17 mouse cellular contexts compared by ENCODE assay signal in the genomic region with DNA sequence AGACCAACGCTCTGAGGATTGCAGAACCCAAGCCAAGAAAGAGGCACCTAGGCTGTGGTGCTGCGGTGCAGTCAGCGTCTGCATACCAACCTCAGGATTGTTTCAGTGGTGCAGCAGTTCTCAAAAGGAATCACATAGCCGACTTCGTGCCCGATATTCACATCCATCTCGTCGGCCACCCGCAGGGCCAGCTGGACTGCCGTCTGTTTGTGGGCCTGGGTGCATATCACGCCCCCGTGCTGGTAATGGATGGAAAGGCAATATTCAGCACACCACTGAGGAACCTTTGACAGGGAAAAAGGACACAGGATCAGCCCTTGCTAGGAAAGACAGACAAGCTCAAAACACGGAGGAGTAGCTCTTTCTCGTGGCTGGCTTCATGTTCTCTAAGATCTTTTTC. TPM values are rescaled to one million over a fixed set of nuclear protein-coding genes. Genes with fewer than 3 reads are reported as not detected.
A peak's percentile ranks its signal among the peaks of the same experiment; 100 is the strongest.
DNase-seq lines count a peak whose midpoint lies in the region; ATAC-seq lines count a peak whose summit lies in the region.
"Had no signal": no experiment of that assay in that cellular context is flagged by ENCODE, and none has a peak within 500 bp of the region (broad histone marks: within the 10 kb centered on the region; RNA-seq: fewer than 3 reads in every experiment).

No protein-coding gene starts in this region.

- H3K4me2 ChIP-seq in heart, embryonic 12.5 days = no peak overlapping the region
- no peak overlapping the region for H3K4me2 ChIP-seq in stomach, embryonic 15.5 days
- no peak overlapping the region for H3K4me2 ChIP-seq in kidney, embryonic 15.5 days
- H3K4me2 ChIP-seq: hindbrain, embryonic 14.5 days; limb, embryonic 15.5 days; midbrain, embryonic 11.5 days had no signal

- no peak overlapping the region for H3K9ac ChIP-seq in heart, embryonic 12.5 days
- no peak overlapping the region for H3K9ac ChIP-seq in stomach, embryonic 15.5 days
- H3K9ac ChIP-seq in kidney, embryonic 15.5 days = no peak overlapping the region
- H3K9ac ChIP-seq: hindbrain, embryonic 14.5 days; limb, embryonic 15.5 days; liver, postnatal 0 days had no signal

- 0 out of 2 replicates have a peak overlapping the region, but pooled peaks have one; percentile 35 for H3K27ac ChIP-seq in heart, embryonic 12.5 days (ENCODE audit: poor library complexity, severe bottlenecking)
- peak overlapping the region; percentile 40; the same call in 1 of the 2 replicates for H3K27ac ChIP-seq in stomach, embryonic 15.5 days
- H3K27ac ChIP-seq in kidney, embryonic 15.5 days = no peak overlapping the region
- H3K27ac ChIP-seq: hindbrain, embryonic 14.5 days; limb, embryonic 15.5 days had no signal

- 75% methylated on average over 14 of the region's 14 CpGs for WGBS in heart, embryonic 12.5 days
- WGBS in stomach, embryonic 15.5 days = 66% methylated on average over 14 of the region's 14 CpGs
- WGBS in kidney, embryonic 15.5 days = 84% methylated on average over 14 of the region's 14 CpGs

- peak; percentile 43 for DNase-seq in cerebellum, adult 9-10 months
- DNase-seq in cerebellum, adult 11-12 months = no peak
- DNase-seq in heart, adult 9 months (ENCODE audit: low spot score in 2 of 2) = no peak
- peak; percentile 33 for DNase-seq in layer of hippocampus, adult 9-11 months
- no peak for DNase-seq in layer of hippocampus, adult 11-12 months (ENCODE audit: low spot score)
- DNase-seq: adrenal gland, postnatal 36 days; gastrocnemius, postnatal 36 days; kidney, adult 8-10 months; liver, postnatal 0 days; lung, postnatal 36 days had no signal

- H3K9me3 ChIP-seq in heart, embryonic 12.5 days (replicated peaks) = 0 out of 2 replicates have a peak, but pooled peaks cover 2% of the 10 kb centered on the region
- H3K9me3 ChIP-seq in stomach, embryonic 15.5 days = no peaks in the 10 kb centered on the region
- H3K9me3 ChIP-seq in kidney, embryonic 15.5 days (replicated peaks) = no peaks in the 10 kb centered on the region
- H3K9me3 ChIP-seq: limb, embryonic 15.5 days had no signal

- peaks cover 62% of the 10 kb centered on the region for H3K4me1 ChIP-seq in heart, embryonic 12.5 days (replicated peaks)
- 0 out of 2 replicates have a peak, but pooled peaks cover 4% of the 10 kb centered on the region for H3K4me1 ChIP-seq in stomach, embryonic 15.5 days
- peaks cover 10% of the 10 kb centered on the region for H3K4me1 ChIP-seq in kidney, embryonic 15.5 days

- no peak for ATAC-seq in heart, embryonic 12.5 days (ENCODE audit: insufficient number of reproducible peaks, low FRiP score)
- ATAC-seq in stomach, embryonic 15.5 days (ENCODE audit: insufficient read depth, low FRiP score, low read depth) = no peak
- no peak for ATAC-seq in kidney, embryonic 15.5 days (replicated peaks; ENCODE audit: low FRiP score)
- ATAC-seq: activated CD4-positive, CD25-positive, alpha-beta regulatory T cell, adult 4 months; liver, postnatal 0 days had no signal

- H3K27me3 ChIP-seq in heart, embryonic 12.5 days (replicated peaks) = no peaks in the 10 kb centered on the region
- no peaks in the 10 kb centered on the region for H3K27me3 ChIP-seq in stomach, embryonic 15.5 days (replicated peaks)
- no peaks in the 10 kb centered on the region for H3K27me3 ChIP-seq in kidney, embryonic 15.5 days
- H3K27me3 ChIP-seq: limb, embryonic 15.5 days had no signal

- no peaks in the 10 kb centered on the region for H3K36me3 ChIP-seq in heart, embryonic 12.5 days
- no peaks in the 10 kb centered on the region for H3K36me3 ChIP-seq in stomach, embryonic 15.5 days
- no peaks in the 10 kb centered on the region for H3K36me3 ChIP-seq in kidney, embryonic 15.5 days

- H3K4me3 ChIP-seq in heart, embryonic 12.5 days = no peak overlapping the region
- no peak overlapping the region for H3K4me3 ChIP-seq in stomach, embryonic 15.5 days (replicated peaks)
- H3K4me3 ChIP-seq in kidney, embryonic 15.5 days (replicated peaks) = no peak overlapping the region
- H3K4me3 ChIP-seq: limb, embryonic 15.5 days had no signal

RNA-seq across cellular contexts. Expression of gene Fank1, which starts 27.9 kb away (rescaled TPM):
- 0.37 TPM in 1 of 2 replicates, not detected in the other for polyA plus RNA-seq in heart, embryonic 12.5 days (2016; fragmentation: Nextera tagmentation; extraction: Ambion mirVana)
- 0.50 and 0.54 TPM in 2 replicates for polyA plus RNA-seq in stomach, embryonic 15.5 days (2015; fragmentation: Nextera tagmentation; extraction: Ambion mirVana)
- 0.23 and 0.37 TPM in 2 replicates for polyA plus RNA-seq in kidney, embryonic 15.5 days (2015; fragmentation: Nextera tagmentation; extraction: Ambion mirVana)
- polyA plus RNA-seq: activated CD4-positive, CD25-positive, alpha-beta regulatory T cell, adult 4 months; limb, embryonic 15.5 days; liver, postnatal 0 days had no signal

RNA-seq across cellular contexts. Expression of gene Dhx32, which starts 33.8 kb away (rescaled TPM):
- polyA plus RNA-seq in heart, embryonic 12.5 days (2016; fragmentation: Nextera tagmentation; extraction: Ambion mirVana) = 30.5 and 31.9 TPM in 2 replicates
- 45.3 and 46.8 TPM in 2 replicates for polyA plus RNA-seq in stomach, embryonic 15.5 days (2015; fragmentation: Nextera tagmentation; extraction: Ambion mirVana)
- 19.7 and 21.3 TPM in 2 replicates for polyA plus RNA-seq in kidney, embryonic 15.5 days (2015; fragmentation: Nextera tagmentation; extraction: Ambion mirVana)

RNA-seq across cellular contexts. Expression of gene Uros, which starts 38.9 kb away (rescaled TPM):
- 34.6 and 37.5 TPM in 2 replicates for polyA plus RNA-seq in heart, embryonic 12.5 days (2016; fragmentation: Nextera tagmentation; extraction: Ambion mirVana)
- 35.4 and 39.8 TPM in 2 replicates for polyA plus RNA-seq in stomach, embryonic 15.5 days (2015; fragmentation: Nextera tagmentation; extraction: Ambion mirVana)
- 30.3 and 30.7 TPM in 2 replicates for polyA plus RNA-seq in kidney, embryonic 15.5 days (2015; fragmentation: Nextera tagmentation; extraction: Ambion mirVana)

RNA-seq across cellular contexts. Expression of gene Bccip, which starts 39.6 kb away (rescaled TPM):
- 92.1 and 95.2 TPM in 2 replicates for polyA plus RNA-seq in heart, embryonic 12.5 days (2016; fragmentation: Nextera tagmentation; extraction: Ambion mirVana)
- polyA plus RNA-seq in stomach, embryonic 15.5 days (2015; fragmentation: Nextera tagmentation; extraction: Ambion mirVana) = 157 and 163 TPM in 2 replicates
- 189 and 201 TPM in 2 replicates for polyA plus RNA-seq in kidney, embryonic 15.5 days (2015; fragmentation: Nextera tagmentation; extraction: Ambion mirVana)

Comparison
In these comparisons a context has a peak if more than half of its experiments do, and no peak if none do; other contexts are left out.
1. DNase-seq: peak in cerebellum, adult 9-10 months (single experiment) and layer of hippocampus, adult 9-11 months (single experiment); none in cerebellum, adult 11-12 months (single experiment), heart, adult 9 months (0 of 2) and layer of hippocampus, adult 11-12 months (single experiment).